Mouse (Mus musculus): ENCODE measurements around the gene Mr1.

GRCm38 (mm10) chr1:155090736-155091135 lies 55.9 kb downstream of the Mr1 start:
- TF ChIP-seq CTCF (IDR thresholded peaks at IDR 0.05; ENCODE audit: borderline replicate concordance, insufficient read depth, low read depth, low read length) (no peak), POLR2A (IDR thresholded peaks at IDR 0.05; ENCODE audit: borderline replicate concordance, insufficient read depth, low read length) (no peak)
